Mouse (Mus musculus) CH12.LX (cell line): ENCODE data around the gene Ccdc182.
A peak's percentile ranks its signal among the peaks of the same experiment; 100 is the strongest.

Source experiments
- BHLHE40 ChIP-seq: IDR thresholded peaks from 2 replicates; pipeline ENCODE4 v1.6.1; 2011; ENCODE audit warnings: mild to moderate bottlenecking, low read depth, low read length, improper control_type of control experiment
- CTCF ChIP-seq, 2 experiments: IDR thresholded peaks in 1 of 2; conservative IDR thresholded peaks in 1 of 2; 2 replicates each; pipeline ENCODE4 v1.5.1; 2011 to 2012; ENCODE audit warnings: low read depth in 2 of 2, low read length in 2 of 2, improper control_type of control experiment in 1 of 2, inconsistent platforms in 1 of 2, mild to moderate bottlenecking in 1 of 2, moderate library complexity in 1 of 2
- E2F4 ChIP-seq: IDR thresholded peaks from 2 replicates; pipeline ENCODE4 v1.6.1; 2011; ENCODE audit warnings: low read depth, low read length, improper control_type of control experiment; ENCODE audit not compliant: insufficient replicate concordance
- EP300 ChIP-seq: IDR thresholded peaks from 2 replicates; pipeline ENCODE4 v1.6.1; 2011; ENCODE audit warnings: low read length, improper control_type of control experiment
- ETS1 ChIP-seq: conservative IDR thresholded peaks from 2 replicates; pipeline ENCODE4 v1.6.1; 2012; ENCODE audit warnings: low read depth, mild to moderate bottlenecking, inconsistent platforms, low read length, improper control_type of control experiment, moderate library complexity
- JUND ChIP-seq: conservative IDR thresholded peaks from 2 replicates; pipeline ENCODE4 v1.6.1; 2011; ENCODE audit warnings: low read depth, low read length, improper control_type of control experiment
- MAX ChIP-seq: IDR thresholded peaks from 2 replicates; pipeline ENCODE4 v1.6.1; 2011; ENCODE audit warnings: low read length, improper control_type of control experiment
- MAZ ChIP-seq: IDR thresholded peaks from 2 replicates; pipeline ENCODE4 v1.6.1; 2012; ENCODE audit warnings: low read depth, mild to moderate bottlenecking, inconsistent platforms, low read length, improper control_type of control experiment, moderate library complexity
- POLR2A ChIP-seq: IDR thresholded peaks from 2 replicates; pipeline ENCODE4 v1.6.1; 2011; ENCODE audit warnings: low read depth, mild to moderate bottlenecking, improper control_type of control experiment, low read length
- POLR2AphosphoS2 ChIP-seq: IDR thresholded peaks from 2 replicates; pipeline ENCODE4 v1.6.1; 2011; ENCODE audit warnings: low read depth, low read length, improper control_type of control experiment
- TCF12 ChIP-seq: IDR thresholded peaks from 2 replicates; pipeline ENCODE4 v1.6.1; 2014; ENCODE audit warnings: low read depth, mild to moderate bottlenecking, inconsistent platforms, low read length, improper control_type of control experiment
- ZNF384 ChIP-seq: IDR thresholded peaks from 2 replicates; pipeline ENCODE4 v1.6.1; 2012; ENCODE audit warnings: low read depth, low read length, improper control_type of control experiment, inconsistent platforms

DNA sequence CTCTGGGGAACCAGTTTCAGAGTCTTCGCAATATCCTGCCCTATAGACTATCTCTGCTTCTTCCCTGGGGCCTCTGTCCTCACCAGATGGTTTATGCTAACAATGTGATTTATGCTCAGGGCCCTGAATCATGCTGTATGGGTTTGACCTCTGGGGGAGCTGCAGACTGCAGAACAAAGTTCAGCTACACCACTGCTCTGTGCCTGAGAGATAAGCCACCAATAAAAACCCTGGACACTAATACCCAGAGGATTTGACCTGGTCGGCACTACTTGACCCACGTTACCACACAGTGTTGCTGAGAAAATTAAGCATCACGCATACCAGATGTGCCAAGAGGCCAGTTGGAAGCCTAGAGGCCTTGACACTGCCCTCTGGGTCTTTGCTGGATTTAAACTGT, 3.7 kb downstream of the Ccdc182 start:
- no peak for TF ChIP-seq POLR2AphosphoS2
- TF ChIP-seq ZNF384 = no peak
- no peak for TF ChIP-seq EP300
- TF ChIP-seq JUND = no peak
- TF ChIP-seq CTCF (conservative IDR thresholded peaks at IDR 0.05 in 1 of 2, IDR thresholded peaks at IDR 0.05 in 1 of 2; ENCODE audit: low read depth in 2 of 2, low read length in 2 of 2) = peak in 1 of 2 experiments; percentile 64; a peak in 2 of 4 replicates
- TF ChIP-seq TCF12 = no peak
- no peak for TF ChIP-seq MAZ
- no peak for TF ChIP-seq POLR2A
- TF ChIP-seq ETS1 = no peak
- TF ChIP-seq E2F4 = no peak
- TF ChIP-seq BHLHE40 = no peak
- no peak for TF ChIP-seq MAX
